Mouse (Mus musculus) cerebellum, adult 9-11 months (tissue): Measurements from ENCODE around the gene BC052040.

Experiments
- DNase-seq: peaks from one replicate; pipeline ENCODE4 v3.0.0; 2022

The BC052040 gene

DNA sequence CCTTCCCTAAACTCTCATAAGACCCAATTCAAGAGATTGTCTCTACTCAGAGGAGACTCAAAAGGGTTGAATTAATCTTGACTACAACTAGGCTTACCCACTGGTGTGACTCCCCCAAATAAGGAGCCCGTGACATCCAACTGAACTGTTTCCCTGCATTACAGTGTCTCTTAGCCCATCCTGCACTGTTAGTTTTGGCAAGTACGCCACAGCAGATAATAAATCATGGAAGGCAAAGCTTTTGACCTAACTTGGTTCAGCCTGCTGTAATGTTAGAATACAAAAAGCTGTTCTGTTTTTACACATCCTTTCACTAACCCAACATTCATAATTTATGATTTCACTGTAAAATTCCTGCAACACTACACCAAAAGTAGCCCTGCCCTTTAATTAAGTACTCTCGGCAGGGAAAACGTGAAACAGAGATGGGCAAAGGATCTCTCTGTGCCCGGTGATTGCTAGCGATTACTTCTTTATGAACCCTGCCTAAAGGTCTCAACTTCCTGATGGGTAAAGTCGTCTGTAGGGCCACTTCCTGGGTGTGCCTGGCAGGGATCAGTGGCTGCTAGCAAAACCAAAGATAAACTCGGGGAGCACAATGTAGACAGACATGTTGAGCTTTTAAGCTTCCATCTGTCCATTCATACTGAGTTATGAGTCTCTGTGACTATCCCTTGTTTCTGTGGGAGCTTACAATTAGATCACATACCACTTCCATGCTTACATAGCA, 194.1 kb downstream of the BC052040 start:
- DNase-seq: no peak

DNA sequence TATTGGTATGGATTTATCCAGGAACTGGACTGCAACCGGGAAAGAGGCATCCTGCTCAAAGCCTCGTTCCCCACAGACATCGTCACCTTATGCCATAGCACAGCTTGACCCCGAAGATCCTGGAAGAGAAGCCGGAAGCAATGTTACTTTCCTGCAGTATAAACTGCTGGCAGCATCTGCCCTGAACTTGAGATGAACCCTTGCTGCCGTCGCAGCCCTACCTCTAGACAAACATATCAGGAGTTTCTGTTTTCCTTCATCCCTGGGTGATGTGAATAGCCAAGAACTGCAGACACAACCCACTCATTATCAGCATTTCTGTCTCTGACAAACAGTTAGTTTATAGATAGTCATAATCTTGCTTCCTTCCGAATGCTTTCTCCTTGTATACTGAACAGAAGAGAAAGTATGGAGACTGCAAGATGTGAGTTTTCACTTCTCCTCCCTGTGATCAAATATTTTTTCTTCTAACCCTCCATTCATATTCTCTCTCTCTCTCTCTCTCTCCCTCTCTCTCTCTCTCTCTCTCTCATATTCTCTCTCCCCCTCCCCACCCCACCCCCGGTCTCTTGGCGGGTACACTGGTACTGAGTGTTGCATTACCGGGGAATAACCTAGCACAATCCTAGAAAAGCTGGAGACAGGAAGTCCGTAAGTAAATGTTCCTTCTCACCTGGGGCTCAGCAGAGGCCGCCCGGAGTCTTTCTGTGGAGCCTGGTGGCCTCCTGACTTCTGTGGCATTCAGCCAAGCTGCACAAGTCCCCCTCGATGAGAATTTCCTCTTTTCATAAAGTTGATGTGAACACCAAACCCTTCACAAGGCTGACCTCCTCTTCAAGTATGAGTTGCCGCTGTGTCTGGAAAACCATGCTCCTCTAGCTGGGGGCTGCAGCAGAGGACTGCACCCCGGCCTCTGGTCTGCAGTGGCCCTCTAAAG, 195.7 kb downstream of the BC052040 start:
- no peak for DNase-seq

DNA sequence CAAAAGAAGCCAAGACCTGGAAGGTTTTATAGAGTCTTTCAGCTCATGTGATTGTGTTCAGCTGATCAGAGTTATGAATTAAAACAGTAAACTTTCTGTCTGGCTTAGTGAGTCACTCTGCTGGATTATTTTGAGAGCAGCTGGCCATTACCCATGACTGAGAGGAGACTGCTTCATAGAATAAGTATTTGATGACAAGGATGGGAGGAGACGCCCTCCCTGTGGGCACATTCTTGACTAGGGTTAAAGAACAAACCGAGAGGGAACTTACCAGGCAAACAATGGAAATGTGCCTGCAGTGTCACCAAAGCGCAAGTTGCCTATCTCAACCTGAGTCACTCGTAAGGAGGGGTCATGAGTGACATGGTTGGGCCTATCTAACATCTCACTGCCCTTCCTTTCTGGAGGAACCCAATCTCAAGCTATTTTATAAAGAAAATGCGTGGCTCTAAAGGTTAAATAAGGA, 199.1 kb downstream of the BC052040 start:
- DNase-seq: no peak

DNA sequence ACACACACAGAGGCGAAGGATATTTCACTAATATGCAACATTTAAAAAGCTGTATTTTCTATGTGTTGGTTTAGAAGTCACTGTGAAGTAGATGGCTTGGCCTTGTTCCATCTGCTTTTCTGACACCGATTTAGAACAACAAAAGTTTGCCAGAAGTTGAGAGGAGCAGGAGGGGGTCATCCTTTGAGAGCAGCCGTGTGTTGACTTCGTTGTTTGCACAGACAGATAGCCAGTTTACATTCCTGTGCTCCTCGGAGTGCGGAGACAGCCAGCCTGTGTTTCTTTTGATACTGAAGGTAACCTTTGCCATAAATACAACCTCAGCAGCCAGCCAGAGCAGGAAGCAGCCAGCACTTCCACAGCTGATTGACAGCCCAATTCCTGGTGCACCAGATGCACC, 204.2 kb downstream of the BC052040 start:
- DNase-seq: no peak

DNA sequence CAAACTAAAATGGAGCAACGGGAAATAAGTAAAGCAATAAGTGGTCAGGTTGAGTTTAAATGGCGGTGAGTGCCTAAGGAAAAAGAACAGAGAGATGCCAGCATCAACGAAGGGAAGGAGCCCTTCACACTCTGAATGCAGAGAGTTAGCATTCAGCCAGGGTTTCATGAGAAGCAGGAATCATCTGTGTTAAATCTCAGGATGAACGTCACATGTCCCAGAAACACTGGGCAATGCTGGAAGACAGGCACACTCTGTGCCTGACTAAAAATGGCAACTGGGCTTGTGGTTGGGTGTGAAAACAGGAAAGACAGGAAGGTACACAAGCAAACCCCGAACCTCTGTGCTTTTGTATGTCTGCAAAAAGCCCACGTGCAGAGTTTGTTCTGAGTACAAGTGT, 217.3 kb downstream of the BC052040 start:
- DNase-seq: no peak

DNA sequence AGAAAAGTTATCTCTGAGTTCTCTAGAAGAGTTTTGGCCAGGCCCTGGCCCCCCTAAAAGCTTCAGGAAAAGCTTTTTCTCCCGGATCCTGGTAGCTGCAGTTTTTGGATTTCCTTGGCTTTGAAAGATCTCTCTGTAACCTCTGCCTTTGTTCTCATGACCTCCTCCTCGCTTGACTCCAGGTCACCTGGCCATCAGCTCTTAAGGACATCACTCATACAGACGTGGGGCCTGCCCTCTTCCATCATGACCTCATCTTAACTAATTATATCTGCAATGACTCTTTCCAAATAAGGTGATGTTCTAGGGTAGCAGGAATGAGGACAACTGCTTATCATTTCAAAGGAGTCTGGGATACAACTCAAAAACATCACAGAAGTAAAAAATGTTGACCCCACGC, 226.9 kb downstream of the BC052040 start:
- DNase-seq: no peak

DNA sequence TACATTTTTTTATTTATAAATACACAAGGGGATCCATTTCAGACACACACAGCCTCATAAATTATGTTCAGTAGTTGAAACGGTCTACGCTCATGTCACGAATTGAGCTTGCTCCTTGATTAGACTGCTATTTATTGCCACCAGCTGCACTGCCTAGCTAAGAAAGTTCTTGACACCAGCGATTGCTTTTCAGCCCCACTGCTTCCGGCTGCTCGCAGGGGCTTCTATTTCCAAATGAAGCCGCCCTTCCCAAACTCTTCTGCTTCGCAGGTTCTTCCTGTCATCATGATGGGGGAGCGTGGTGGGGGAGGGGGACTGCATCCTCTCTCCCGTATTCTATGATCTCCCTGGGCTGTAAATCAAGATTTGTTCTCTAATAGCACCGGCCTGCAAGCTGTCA, 231.8 kb downstream of the BC052040 start:
- no peak for DNase-seq

DNA sequence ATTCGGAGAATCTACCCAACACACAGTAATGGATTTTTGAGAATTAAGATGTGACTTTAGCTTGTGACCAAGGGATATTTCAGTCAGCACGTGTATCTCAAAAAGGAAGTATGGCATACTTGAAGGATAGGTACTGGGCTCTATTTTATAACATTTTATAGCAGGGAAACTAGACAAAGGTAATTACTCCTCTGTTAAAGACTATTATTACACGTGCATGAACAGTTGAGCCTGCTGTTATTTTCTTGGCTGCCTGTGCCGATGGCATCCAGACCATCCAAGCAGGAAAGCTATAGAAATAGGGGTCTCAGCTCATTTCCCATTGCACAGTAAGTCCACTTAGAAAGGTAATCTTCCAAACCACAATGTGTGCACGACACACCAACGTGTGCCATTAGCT, 232.2 kb downstream of the BC052040 start:
- DNase-seq: no peak

DNA sequence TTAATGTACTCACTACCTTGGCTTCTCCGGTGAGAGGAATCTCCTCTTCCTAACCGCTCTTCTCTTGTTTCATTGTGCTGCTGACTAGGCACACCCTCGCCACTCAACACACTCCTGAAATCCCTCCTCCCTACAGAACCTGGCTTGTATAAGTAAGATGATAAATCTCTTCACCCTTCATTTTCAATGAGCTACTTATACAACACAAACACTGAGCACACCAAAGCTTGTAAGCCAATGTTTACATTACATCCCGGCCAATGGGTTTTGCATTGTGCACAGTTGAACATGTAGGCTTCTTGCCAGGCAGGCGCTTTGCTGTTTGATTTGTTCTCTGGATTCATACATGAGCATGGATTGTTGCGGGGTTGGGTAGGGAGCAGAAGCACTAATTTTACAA, 236.4 kb downstream of the BC052040 start:
- no peak for DNase-seq

DNA sequence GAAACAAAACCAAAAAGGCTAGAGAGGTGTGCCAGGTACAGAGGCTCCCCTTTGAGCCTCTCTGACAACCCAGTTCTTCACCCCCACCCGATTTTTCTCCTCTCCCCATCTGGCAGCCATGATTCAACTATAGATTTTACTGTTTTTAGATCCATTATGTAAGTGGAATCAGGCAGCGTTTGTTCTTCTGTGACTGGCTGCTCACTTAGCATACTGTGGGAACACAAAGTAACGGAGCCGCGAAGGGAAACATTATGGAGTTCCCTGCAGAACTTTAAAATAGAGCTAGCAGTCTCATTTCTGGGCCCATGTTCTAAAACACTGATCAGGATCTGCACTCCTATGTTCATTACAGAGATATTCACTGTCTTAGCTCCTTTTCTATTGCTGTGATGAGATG, 240.8 kb downstream of the BC052040 start:
- no peak for DNase-seq
